Mouse (Mus musculus): ENCODE data around the gene Smcp. TPM values are rescaled to one million over a fixed set of nuclear protein-coding genes. Genes with fewer than 3 reads are reported as not detected.

Gene Smcp
- polyA plus RNA-seq, 1 experiment from 2014 or later, result not detected

- DNase-seq (ENCODE audit: low spot score) (no peak), ATAC-seq (replicated peaks; ENCODE audit: low FRiP score) (no peak)
- H3K9me3 ChIP-seq (ENCODE audit: control insufficient read depth, low read length), result peaks cover 4% of the 10 kb centered on the region; the same call in 1 of the 2 replicates
- no peaks in the 10 kb centered on the region for H3K4me1 ChIP-seq (replicated peaks; ENCODE audit: control insufficient read depth, insufficient read depth, low read length)
- H3K4me3 ChIP-seq (ENCODE audit: low read depth, low read length), result no peak overlapping the region
- no peaks in the 10 kb centered on the region for H3K27me3 ChIP-seq (ENCODE audit: control insufficient read depth, insufficient read depth, low read length)
- H3K4me2 ChIP-seq (ENCODE audit: low read depth, low read length, severe bottlenecking), result no peak overlapping the region
- H3K27ac ChIP-seq (ENCODE audit: low read depth, low read length), result no peak overlapping the region
- H3K36me3 ChIP-seq (ENCODE audit: control insufficient read depth, insufficient read depth, low read length), result no peaks in the 10 kb centered on the region
- no peak overlapping the region for H3K9ac ChIP-seq (ENCODE audit: low read length)
Observed at GRCm38 (mm10) chr3:92599973-92600372, 11.2 kb upstream of the Smcp start.

DNA sequence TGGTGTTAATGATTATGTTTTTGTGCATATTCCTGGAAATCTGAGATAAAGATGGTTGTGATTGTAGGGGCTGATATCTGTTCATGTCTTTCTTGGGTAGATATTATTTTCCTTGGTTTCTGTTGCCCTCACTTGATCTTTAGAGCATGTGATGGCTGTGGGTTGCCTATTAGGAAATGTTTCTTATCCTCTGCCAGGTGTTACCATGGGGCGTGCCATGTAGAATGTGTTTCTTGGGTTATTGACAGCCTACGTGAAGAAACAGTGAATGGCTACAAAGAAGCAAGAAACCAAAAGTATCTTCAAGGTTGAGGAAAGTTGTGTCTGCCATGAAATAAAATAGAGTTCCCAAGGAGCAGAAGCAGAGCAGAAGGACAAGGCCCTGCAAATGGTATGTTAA is 9.6 kb upstream of the Smcp start:
- ATAC-seq (replicated peaks; ENCODE audit: low FRiP score) (no peak), DNase-seq (ENCODE audit: low spot score) (no peak)
- WGBS, result 96% methylated on average over 2 of the region's 2 CpGs
- Histone ChIP-seq H3K27me3 (ENCODE audit: control insufficient read depth, insufficient read depth, low read length) (no peaks in the 10 kb centered on the region), H3K4me2 (ENCODE audit: low read depth, low read length, severe bottlenecking) (no peak overlapping the region), H3K9me3 (ENCODE audit: control insufficient read depth, low read length) (peaks cover 4% of the 10 kb centered on the region; the same call in 1 of the 2 replicates), H3K36me3 (ENCODE audit: control insufficient read depth, insufficient read depth, low read length) (no peaks in the 10 kb centered on the region), H3K4me1 (replicated peaks; ENCODE audit: control insufficient read depth, insufficient read depth, low read length) (no peaks in the 10 kb centered on the region), H3K27ac (ENCODE audit: low read depth, low read length) (no peak overlapping the region), H3K4me3 (ENCODE audit: low read depth, low read length) (no peak overlapping the region), H3K9ac (ENCODE audit: low read length) (no peak overlapping the region)

GRCm38 (mm10) chr3:92587190-92587589 is 1.6 kb downstream of the Smcp start:
- Histone ChIP-seq H3K9ac (ENCODE audit: low read length) (no peak overlapping the region), H3K27me3 (ENCODE audit: control insufficient read depth, insufficient read depth, low read length) (no peaks in the 10 kb centered on the region), H3K27ac (ENCODE audit: low read depth, low read length) (no peak overlapping the region), H3K36me3 (ENCODE audit: control insufficient read depth, insufficient read depth, low read length) (no peaks in the 10 kb centered on the region), H3K4me2 (ENCODE audit: low read depth, low read length, severe bottlenecking) (no peak overlapping the region), H3K4me3 (ENCODE audit: low read depth, low read length) (no peak overlapping the region), H3K9me3 (ENCODE audit: control insufficient read depth, low read length) (no peaks in the 10 kb centered on the region), H3K4me1 (replicated peaks; ENCODE audit: control insufficient read depth, insufficient read depth, low read length) (no peaks in the 10 kb centered on the region)
- ATAC-seq (replicated peaks; ENCODE audit: low FRiP score), result no peak
- 90% methylated on average over 3 of the region's 3 CpGs for WGBS
- DNase-seq (ENCODE audit: low spot score), result no peak

GRCm38 (mm10) chr3:92585055-92585454 is 3.7 kb downstream of the Smcp start:
- no peak overlapping the region for H3K4me2 ChIP-seq (ENCODE audit: low read depth, low read length, severe bottlenecking)
- DNase-seq (ENCODE audit: low spot score) (no peak), ATAC-seq (replicated peaks; ENCODE audit: low FRiP score) (no peak)
- H3K27ac ChIP-seq (ENCODE audit: low read depth, low read length), result no peak overlapping the region
- H3K36me3 ChIP-seq (ENCODE audit: control insufficient read depth, insufficient read depth, low read length), result no peaks in the 10 kb centered on the region
- H3K9ac ChIP-seq (ENCODE audit: low read length), result no peak overlapping the region
- H3K4me3 ChIP-seq (ENCODE audit: low read depth, low read length), result no peak overlapping the region
- WGBS, result 70% methylated on average over 1 of the region's 1 CpGs
- no peaks in the 10 kb centered on the region for H3K27me3 ChIP-seq (ENCODE audit: control insufficient read depth, insufficient read depth, low read length)
- no peaks in the 10 kb centered on the region for H3K9me3 ChIP-seq (ENCODE audit: control insufficient read depth, low read length)
- H3K4me1 ChIP-seq (replicated peaks; ENCODE audit: control insufficient read depth, insufficient read depth, low read length), result no peaks in the 10 kb centered on the region

DNA sequence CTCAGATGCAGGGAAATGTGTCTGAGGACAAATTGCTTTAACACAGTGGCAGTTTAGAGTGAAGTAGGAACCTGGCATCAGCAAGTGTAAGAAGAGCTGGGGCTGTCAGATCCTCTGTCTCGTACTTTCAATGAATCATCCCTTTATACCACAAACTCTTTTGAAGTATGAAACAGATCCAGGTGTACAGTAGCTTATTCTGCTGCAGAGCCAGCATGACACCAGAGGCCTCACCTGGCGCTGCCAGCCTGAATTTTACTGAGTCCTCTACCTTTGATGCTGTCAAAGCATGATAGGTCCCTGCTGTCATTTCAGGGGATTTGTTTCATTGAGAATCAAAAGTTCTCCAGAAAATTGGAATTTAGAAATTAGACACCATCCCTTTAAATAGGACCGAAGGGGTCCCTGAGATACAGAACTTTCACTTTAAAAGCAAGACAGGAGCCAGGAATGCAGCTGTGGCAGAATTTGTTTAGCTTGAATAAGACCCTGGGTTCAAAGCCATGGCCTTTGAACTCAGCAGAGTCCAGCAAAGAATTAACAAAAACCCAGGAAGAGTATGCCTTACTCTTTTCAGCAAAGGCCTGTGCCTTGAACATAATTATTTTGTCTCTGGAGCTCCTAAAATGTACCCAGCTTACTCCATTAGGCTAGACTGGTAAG is 5.5 kb downstream of the Smcp start:
- Histone ChIP-seq H3K4me2 (ENCODE audit: low read depth, low read length, severe bottlenecking) (no peak overlapping the region), H3K27me3 (ENCODE audit: control insufficient read depth, insufficient read depth, low read length) (no peaks in the 10 kb centered on the region), H3K4me3 (ENCODE audit: low read depth, low read length) (no peak overlapping the region), H3K4me1 (replicated peaks; ENCODE audit: control insufficient read depth, insufficient read depth, low read length) (no peaks in the 10 kb centered on the region), H3K9ac (ENCODE audit: low read length) (no peak overlapping the region), H3K27ac (ENCODE audit: low read depth, low read length) (no peak overlapping the region), H3K36me3 (ENCODE audit: control insufficient read depth, insufficient read depth, low read length) (no peaks in the 10 kb centered on the region), H3K9me3 (ENCODE audit: control insufficient read depth, low read length) (no peaks in the 10 kb centered on the region)
- 65% methylated on average over 3 of the region's 3 CpGs for WGBS
- ATAC-seq (replicated peaks; ENCODE audit: low FRiP score) (no peak), DNase-seq (ENCODE audit: low spot score) (no peak)

DNA sequence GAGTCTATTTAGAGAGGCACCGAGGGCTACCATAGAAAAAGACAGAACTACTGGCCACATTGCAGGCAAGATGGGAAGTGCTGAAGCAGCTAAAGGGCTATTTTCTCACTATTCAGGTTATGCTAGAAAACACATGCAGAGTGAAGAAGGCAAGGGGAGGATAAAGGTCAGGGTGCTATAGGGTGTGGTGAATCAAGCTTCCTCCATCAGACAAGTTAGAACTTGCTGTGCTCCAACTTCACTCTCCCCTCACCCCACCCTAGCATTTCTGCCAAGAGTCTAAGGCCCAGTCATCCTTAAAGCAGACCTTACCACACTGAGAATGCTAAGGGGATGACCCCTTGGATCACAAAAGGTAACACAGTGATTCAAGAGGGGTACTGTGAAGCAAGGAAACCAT is 9.3 kb downstream of the Smcp start:
- Histone ChIP-seq H3K9me3 (ENCODE audit: control insufficient read depth, low read length) (no peaks in the 10 kb centered on the region), H3K4me2 (ENCODE audit: low read depth, low read length, severe bottlenecking) (no peak overlapping the region), H3K27ac (ENCODE audit: low read depth, low read length) (no peak overlapping the region), H3K9ac (ENCODE audit: low read length) (no peak overlapping the region), H3K36me3 (ENCODE audit: control insufficient read depth, insufficient read depth, low read length) (no peaks in the 10 kb centered on the region), H3K27me3 (ENCODE audit: control insufficient read depth, insufficient read depth, low read length) (no peaks in the 10 kb centered on the region), H3K4me3 (ENCODE audit: low read depth, low read length) (no peak overlapping the region), H3K4me1 (replicated peaks; ENCODE audit: control insufficient read depth, insufficient read depth, low read length) (no peaks in the 10 kb centered on the region)
- no peak for ATAC-seq (replicated peaks; ENCODE audit: low FRiP score)
- no peak for DNase-seq (ENCODE audit: low spot score)
- WGBS, result 71% methylated on average over 1 of the region's 1 CpGs

- Histone ChIP-seq H3K9ac (ENCODE audit: low read length) (no peak overlapping the region), H3K36me3 (ENCODE audit: control insufficient read depth, insufficient read depth, low read length) (no peaks in the 10 kb centered on the region), H3K9me3 (ENCODE audit: control insufficient read depth, low read length) (no peaks in the 10 kb centered on the region), H3K27ac (ENCODE audit: low read depth, low read length) (no peak overlapping the region), H3K4me1 (replicated peaks; ENCODE audit: control insufficient read depth, insufficient read depth, low read length) (no peaks in the 10 kb centered on the region), H3K4me3 (ENCODE audit: low read depth, low read length) (no peak overlapping the region), H3K27me3 (ENCODE audit: control insufficient read depth, insufficient read depth, low read length) (no peaks in the 10 kb centered on the region), H3K4me2 (ENCODE audit: low read depth, low read length, severe bottlenecking) (no peak overlapping the region)
- no peak for ATAC-seq (replicated peaks; ENCODE audit: low FRiP score)
- DNase-seq (ENCODE audit: low spot score), result no peak
- 72% methylated on average over 4 of the region's 4 CpGs for WGBS
Observed at GRCm38 (mm10) chr3:92578652-92579413, 10.0 kb downstream of the Smcp start.

DNA sequence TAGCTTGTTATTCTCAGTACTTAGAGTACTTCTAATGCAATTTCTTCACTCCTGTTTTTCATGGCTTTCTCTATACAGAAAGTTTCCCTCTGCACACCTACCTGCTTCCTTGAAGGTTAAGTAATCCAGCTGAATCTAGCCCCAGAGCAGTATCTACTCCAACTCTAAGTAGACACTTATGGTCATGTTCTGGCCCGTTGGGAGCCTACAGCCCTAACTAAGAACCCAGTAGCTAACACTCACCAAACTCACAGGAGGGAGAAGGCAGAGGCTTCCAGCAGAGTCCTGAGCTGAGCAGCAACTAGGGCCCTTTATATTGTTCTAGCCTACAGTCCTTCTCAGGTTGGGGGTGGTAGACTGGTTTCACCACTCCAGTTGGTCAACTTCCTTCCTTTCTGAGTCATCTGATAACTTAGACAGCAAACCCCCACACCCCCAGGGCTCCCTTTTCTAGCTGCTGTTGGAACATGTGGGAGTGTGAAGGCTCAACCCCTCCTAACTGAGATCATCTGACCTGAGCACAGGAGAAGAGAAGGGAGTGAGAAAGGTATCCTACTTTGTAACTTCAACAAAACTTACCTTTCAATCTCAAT is 15.3 kb downstream of the Smcp start, which contains the start of gene Ivl:
Gene Ivl (minus strand): TSS at position 287 of the 593 bp plus-strand sequence.
- H3K9ac ChIP-seq (ENCODE audit: low read length), result no peak within 1 kb of the TSS
- 83% methylated on average over 1 of the region's 1 CpGs for whole genome bisulfite sequencing
- H3K27ac ChIP-seq (ENCODE audit: low read depth, low read length), result no peak within 1 kb of the TSS
- H3K9me3 ChIP-seq (ENCODE audit: control insufficient read depth, low read length), result no peaks in the 10 kb centered on the region
- H3K4me3 ChIP-seq (ENCODE audit: low read depth, low read length), result no peak within 1 kb of the TSS
- no peak for DNase-seq (ENCODE audit: low spot score)
- no peaks in the 10 kb centered on the region for H3K27me3 ChIP-seq (ENCODE audit: control insufficient read depth, insufficient read depth, low read length)
- H3K4me1 ChIP-seq (replicated peaks; ENCODE audit: control insufficient read depth, insufficient read depth, low read length), result no peaks in the 10 kb centered on the region
- H3K4me2 ChIP-seq (ENCODE audit: low read depth, low read length, severe bottlenecking), result no peak within 1 kb of the TSS
- no peaks in the 10 kb centered on the region for H3K36me3 ChIP-seq (ENCODE audit: control insufficient read depth, insufficient read depth, low read length)
- no peak for ATAC-seq (replicated peaks; ENCODE audit: low FRiP score)

Data from forebrain, embryonic 11.5 days (tissue).